Mouse (Mus musculus) gastrocnemius, adult 2 months (tissue): ENCODE results near the gene Vsig8. TPM values are rescaled to one million over a fixed set of nuclear protein-coding genes. Genes with fewer than 3 reads are reported as not detected.

ENCODE experiments used
- DNase-seq: peaks from one replicate; pipeline ENCODE4 v3.0.0; 2022
- H3K27ac ChIP-seq: fragments of 200-600 bp; 2 replicates; pipeline ENCODE4 v1.8.1; 2022; ENCODE audit warnings: mild to moderate bottlenecking
- H3K4me3 ChIP-seq: fragments of 200-600 bp; 2 replicates; pipeline ENCODE4 v1.8.1; 2022; ENCODE audit warnings: mild to moderate bottlenecking, moderate library complexity
- CTCF ChIP-seq: fragments of 200-600 bp; IDR thresholded peaks from 2 replicates; pipeline ENCODE4 v1.8.1; 2022; ENCODE audit warnings: antibody characterized with exemption, mild to moderate bottlenecking, moderate library complexity
- intact Hi-C: fragments of 180-260 bp; cut with DNase I; formaldehyde crosslinking; loops from one replicate; pipeline ENCODE4 v1.15.1; 2025
- long read RNA-seq, 2 experiments: library from polyadenylated mRNA; stranded (forward); transcript quantifications; one replicate each; pipeline ENCODE4 v2.0.0; 2021
- total RNA-seq, 2 experiments: library from RNA; stranded (reverse); gene quantifications; 2 replicates each; pipeline ENCODE4 v1.2.3; 2021

The Vsig8 gene
- not detected for total RNA-seq
- long read RNA-seq, experiment 1: 0 reads
- long read RNA-seq, experiment 2: 0 reads

DNA sequence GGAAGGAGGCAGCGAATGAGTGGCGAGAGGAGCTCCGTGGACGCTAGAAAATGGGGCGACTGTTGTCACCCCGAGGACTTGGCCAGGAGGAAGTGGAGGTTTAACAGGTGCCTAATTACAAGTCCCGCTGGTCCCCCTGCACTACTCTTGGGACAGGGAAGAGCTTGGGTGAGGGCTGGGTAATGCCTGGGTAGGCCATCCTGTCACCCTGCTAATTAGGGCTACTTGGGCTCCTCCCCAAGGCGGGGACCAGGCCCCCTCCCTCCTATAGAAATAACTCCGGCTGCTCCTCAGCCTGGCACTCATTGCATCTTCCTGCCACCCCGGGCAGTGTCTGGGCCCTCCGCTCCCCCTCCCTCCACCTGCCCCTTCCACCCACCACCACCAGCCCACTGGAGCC is at the start of gene Vsig8:
Gene Vsig8 (plus strand): TSS at position 301 of the 400 bp plus-strand sequence.
- no peak for DNase-seq

DNA sequence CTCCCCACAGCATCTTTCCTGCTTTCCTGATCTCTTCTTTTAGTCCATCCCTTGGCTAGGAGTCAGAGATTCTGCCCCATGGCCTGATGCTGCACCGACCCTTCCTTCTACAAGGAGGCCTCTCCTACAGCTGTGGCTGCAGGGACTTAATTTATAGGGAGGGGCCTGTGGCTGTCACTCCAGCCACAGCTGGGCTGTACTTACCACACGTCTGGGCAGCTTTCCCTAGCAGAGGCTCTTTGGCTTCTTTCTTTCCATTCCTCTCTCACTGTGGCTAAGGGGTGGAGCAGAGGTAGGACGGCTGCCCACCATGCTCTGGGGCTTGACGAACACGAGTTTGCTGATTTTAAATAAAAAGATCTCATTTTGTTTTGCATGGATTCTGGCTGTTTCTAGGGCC is 48.7 kb upstream of the Vsig8 start:
- H3K27ac ChIP-seq: no peak overlapping the region
- intact Hi-C loops: no loop called here
- peak; percentile 33 for DNase-seq
- no peak for TF ChIP-seq CTCF
- no peak overlapping the region for H3K4me3 ChIP-seq

More for the DNA sequence above, at the start of gene Vsig8:
- H3K27ac ChIP-seq: no peak within 1 kb of the TSS
- intact Hi-C loops: no loop called here
- H3K4me3 ChIP-seq: no peak within 1 kb of the TSS
- TF ChIP-seq CTCF: no peak

DNA sequence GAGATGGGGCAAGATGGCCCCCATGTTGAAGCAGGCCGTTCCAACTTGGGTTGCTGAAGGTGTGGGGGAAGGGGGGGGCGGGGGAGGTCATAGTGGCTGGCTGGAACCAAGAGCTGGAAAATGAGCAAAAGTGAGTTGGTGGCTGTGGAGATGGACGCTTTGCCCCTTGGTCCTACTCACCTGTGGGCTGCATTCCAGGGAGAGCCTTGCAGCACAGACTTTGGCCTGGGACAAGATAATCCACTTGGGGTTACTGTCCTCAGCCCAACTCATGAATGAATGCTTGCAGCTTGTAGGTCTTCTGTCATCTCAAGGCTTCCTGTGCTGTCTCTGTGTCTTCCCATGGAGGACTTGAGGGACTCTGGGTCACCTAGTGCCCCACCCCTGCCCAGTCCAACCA is 48.0 kb upstream of the Vsig8 start:
- no peak for DNase-seq
- H3K27ac ChIP-seq: no peak overlapping the region
- H3K4me3 ChIP-seq: no peak overlapping the region
- intact Hi-C loops: no loop called here
- no peak for TF ChIP-seq CTCF

DNA sequence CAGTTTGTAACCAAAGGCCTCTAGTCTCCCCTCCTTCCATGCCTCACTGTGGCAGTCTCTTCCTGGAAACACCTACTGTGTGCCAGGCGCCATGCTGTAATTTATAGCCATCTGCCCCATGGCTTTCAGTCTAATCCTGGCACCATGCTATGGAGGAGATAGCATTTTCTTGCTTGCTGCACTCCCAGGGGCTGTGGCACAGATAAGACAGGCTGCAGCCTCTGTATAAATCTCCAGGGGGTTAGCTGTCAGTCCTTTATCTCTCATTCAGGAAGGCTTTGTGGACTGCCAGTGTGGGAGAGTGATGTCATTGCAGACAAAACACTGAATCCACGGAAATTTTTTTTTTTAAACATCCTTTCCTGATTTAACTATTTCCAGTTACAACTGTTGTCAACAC is 47.6 kb upstream of the Vsig8 start:
- no peak overlapping the region for H3K4me3 ChIP-seq
- H3K27ac ChIP-seq: no peak overlapping the region
- no peak for DNase-seq
- TF ChIP-seq CTCF: no peak
- intact Hi-C loops: no loop called here

DNA sequence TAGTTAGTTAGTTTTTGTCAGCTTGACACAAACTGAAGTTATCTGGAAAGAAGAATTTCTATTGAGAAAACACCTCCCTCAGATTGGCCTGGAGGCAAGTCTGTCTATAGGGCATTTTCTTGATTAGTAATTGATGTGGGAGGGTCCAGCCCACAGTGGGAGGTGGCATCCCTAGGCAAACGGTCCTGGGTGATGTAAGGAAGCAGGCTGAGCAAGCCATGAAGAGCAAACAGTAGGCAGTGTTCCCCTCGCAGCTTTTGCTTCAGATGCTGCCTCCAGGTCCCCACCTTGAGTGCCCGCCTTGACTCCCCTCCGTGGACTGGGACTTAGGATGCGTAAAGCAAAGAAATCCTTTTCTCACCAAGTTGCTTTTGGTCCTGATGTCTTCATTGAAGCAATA is 46.5 kb upstream of the Vsig8 start:
- H3K27ac ChIP-seq: no peak overlapping the region
- no peak overlapping the region for H3K4me3 ChIP-seq
- TF ChIP-seq CTCF: no peak
- no peak for DNase-seq
- intact Hi-C loops: no loop called here

DNA sequence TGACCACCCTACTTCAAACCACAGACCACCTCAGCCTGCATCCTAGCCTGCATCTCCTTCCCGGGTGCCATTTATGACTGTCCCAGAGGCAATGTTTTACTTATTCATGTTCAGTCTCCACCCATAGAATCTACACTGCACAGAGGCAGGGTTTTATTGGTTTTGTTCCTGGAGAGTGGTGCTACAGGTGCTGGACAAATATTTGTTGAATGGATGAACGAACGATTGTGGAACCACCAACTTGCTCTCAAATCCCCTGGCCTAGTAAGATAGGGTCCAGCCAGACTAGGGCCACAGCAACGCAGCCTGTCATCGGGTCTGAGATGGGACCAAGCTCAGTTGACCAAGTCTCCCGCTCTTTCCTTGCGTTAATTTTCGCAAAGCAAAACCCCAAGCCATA is 45.8 kb upstream of the Vsig8 start:
- DNase-seq: no peak
- intact Hi-C loops: no loop called here
- TF ChIP-seq CTCF: no peak
- H3K4me3 ChIP-seq: no peak overlapping the region
- H3K27ac ChIP-seq: no peak overlapping the region

DNA sequence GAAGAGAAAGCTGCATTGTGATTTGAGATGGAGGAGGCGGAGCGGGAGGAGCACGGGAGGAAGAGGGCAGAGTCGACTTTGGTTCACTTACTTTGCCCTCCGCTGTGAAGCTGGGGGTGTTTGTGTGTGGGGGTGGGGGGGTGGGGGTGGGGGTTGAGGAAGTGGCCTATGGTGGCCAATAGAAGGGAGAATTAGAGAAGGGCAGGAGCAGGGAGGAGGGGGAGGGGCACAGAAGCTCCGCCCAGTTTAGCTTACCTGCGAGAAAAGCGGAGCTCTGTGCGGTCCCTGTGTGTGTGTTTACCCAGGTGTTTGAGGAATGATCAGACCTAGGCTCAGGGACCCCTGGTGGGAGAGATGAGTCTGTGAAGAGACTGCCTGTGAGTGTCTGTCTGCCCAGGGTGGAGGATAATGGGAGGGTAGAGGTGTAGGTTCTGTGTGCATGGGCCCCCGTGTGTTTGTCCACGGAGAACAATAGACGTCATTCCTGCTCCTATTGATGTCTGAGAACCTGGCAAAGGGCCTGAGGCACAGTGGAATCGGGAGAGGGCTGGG is 45.2 kb upstream of the Vsig8 start:
- Histone ChIP-seq H3K4me3 (no peak overlapping the region), H3K27ac (peak overlapping the region; percentile 24; the same call in 1 of the 2 replicates)
- DNase-seq: no peak
- intact Hi-C loops: no loop called here
- no peak for TF ChIP-seq CTCF

DNA sequence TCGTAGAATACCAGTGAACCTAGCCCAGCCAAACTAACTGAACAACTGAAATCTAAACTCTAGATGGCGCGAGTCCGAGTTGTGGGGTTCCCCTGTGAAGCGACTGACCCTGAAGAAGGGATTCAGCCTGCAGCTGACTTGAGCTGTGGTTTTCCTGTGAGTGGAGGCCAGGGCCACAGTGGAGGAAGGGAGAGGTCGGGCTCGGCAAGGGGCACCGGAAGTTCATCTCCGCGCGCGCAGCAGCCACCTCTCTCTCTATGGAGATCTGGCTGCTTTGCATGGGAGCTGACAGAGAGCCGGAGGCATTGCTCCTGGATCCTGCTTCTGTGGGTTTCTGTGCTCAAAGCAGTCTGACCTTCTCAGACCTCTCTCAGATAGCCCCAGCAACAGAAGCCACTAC is 42.8 kb upstream of the Vsig8 start:
- Histone ChIP-seq H3K27ac (peak overlapping the region; percentile 83), H3K4me3 (peak overlapping the region; percentile 54)
- peak; percentile 36 for TF ChIP-seq CTCF
- intact Hi-C loops: no loop called here
- peak; percentile 69 for DNase-seq

DNA sequence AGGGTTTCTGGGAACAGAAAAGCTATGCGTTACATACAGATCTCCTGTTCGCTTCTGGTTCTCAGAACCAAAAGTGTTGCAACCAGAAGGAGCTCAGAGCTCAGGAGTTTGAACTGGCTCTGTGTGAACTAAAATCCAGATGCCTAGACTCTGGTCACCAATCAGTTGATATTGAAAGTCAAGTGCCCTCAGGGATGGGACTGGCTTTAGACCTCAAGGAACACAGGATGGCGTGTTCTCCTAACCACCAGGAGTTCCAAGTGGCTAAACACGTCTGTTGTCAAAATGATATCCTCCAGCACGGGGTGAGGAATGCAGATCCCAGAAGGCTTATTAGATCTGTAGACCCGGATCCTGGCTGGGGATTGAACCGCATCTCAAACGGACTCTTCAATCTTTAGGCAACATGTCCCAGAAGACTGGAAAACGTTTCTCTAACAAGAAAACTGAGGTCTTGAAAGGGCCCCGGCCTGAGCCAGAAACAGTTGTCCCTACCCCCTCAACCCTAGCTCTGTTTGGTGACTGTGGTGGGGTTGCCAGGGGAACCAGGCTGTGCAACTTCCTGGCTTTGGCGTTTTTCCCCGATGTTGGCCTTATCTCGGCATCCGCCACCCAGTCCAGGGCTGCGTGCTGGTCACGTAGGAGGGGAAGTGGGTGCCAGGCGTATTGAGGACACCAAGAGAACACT is 42.1 kb upstream of the Vsig8 start:
- H3K27ac ChIP-seq: peak overlapping the region; percentile 83
- H3K4me3 ChIP-seq: peak overlapping the region; percentile 54
- peak; percentile 68 for DNase-seq
- no peak for TF ChIP-seq CTCF
- intact Hi-C loops: no loop called here

DNA sequence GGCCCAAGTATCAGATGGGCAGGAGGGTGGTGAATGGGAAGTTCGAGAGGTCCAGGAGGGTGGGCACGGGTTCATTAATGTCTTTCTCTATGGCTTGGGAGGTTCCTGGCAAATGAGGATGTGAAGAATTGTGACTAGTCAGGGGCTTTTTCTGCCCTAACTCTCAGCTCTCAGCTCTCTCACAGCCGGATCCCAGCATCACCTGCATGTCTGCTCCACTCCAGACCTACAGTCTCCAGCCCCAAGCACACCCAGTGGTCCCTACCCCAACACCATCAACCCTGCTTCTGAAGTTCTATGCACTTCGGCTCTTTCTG is 41.6 kb upstream of the Vsig8 start:
- no peak for TF ChIP-seq CTCF

DNA sequence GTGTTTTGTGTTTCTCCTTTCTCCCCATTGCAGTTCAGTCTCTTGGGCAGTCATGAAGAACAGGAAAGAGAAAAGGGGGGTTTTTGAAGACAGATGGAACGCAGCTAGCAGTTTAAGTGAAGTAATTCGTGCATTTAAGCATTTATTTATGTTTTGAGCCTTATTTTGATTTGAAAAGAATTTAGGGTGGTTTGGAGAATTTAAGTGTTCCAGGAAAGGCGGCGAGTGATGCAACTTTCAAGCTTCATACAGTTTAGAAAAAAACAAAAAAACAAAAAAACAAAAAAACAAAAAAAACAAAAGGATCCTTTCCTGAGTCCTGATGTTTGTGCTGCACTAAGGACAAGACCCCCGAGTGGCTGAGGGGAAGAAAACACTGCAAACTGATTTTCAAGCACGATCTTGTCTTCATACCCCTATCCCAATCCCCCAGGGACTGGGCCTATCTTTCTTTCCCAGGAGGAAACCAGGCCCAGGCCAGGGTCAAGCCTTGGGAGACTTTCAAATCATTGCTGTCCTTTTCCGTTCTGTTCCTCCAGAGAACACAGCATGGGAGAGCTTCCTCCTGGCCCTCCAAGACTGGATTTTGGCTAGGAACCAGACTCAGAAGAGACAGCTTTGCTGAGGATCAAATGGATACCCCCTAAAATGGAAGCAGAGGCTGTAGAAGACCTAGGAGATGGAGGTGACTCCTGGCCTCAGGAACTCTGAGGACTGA is 41.0 kb upstream of the Vsig8 start:
- Histone ChIP-seq H3K27ac (peak overlapping the region; percentile 83), H3K4me3 (no peak overlapping the region)
- TF ChIP-seq CTCF: no peak
- DNase-seq: no peak
- intact Hi-C loops: no loop called here

More for the DNA sequence above, 41.6 kb upstream of the Vsig8 start:
- Histone ChIP-seq H3K4me3 (peak overlapping the region; percentile 54), H3K27ac (peak overlapping the region; percentile 83)
- DNase-seq: no peak
- intact Hi-C loops: no loop called here

DNA sequence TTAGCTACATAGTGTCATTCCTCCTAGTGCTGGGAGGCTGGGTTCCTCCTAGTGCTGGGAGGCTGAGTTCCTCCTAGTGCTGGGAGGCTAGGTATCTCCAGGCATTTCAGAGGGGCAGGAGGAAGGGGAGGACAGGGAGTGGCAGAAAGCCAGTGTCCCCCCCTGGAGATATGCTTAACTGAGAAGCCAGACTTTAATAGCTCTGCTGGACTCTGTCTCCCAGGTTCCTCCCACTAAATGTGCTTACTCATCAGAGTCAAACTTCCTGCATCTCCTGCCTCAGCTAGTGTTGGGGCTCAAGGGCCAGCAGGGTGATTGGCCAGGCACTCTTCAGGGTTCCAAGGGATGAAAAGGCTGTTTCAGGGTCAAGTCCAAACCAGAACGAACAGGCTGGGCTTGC is 40.3 kb upstream of the Vsig8 start:
- intact Hi-C loops: no loop called here
- H3K4me3 ChIP-seq: no peak overlapping the region
- no peak for DNase-seq
- H3K27ac ChIP-seq: peak overlapping the region; percentile 83
- no peak for TF ChIP-seq CTCF

DNA sequence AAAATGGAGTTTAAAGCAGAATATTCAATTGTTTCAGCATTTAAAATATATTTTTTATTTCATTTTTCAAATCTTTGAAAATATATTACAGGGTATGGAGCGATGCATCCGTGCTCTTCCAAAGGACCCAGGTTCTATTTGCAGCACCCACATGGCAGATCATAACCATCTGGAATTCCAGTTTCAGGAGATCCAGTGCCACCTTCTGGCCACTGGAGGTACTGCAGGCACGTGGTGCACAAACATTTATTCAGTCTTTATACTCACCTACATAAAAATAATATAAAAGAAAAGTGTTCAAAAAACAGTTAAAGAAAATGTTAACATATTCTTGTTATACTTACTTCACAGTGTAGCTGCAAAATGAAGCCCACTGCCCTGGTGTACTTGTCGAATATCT is 37.7 kb upstream of the Vsig8 start:
- peak; percentile 51 for TF ChIP-seq CTCF
- intact Hi-C loops: no loop called here
- no peak for DNase-seq

More for the DNA sequence above, 37.7 kb upstream of the Vsig8 start:
- no peak overlapping the region for H3K27ac ChIP-seq
- H3K4me3 ChIP-seq: no peak overlapping the region
